Mouse (Mus musculus) midbrain, embryonic 12.5 days (tissue): ENCODE measurements around the gene Rpp14. TPM values are rescaled to one million over a fixed set of nuclear protein-coding genes. Genes with fewer than 3 reads are reported as not detected.

ENCODE experiments used
- ATAC-seq: fragments of 200-750 bp; cut with Nextera tagmentation; 2 replicates; pipeline ENCODE4 v1.8.0; 2017; ENCODE audit warnings: low read depth, moderate TSS enrichment, moderate library complexity; ENCODE audit not compliant: low FRiP score
- H3K27ac ChIP-seq: fragments of 300-500 bp; sonication (generic); replicated peaks from 2 replicates; pipeline ENCODE4 v1.5.1; 2016; ENCODE audit warnings: mild to moderate bottlenecking
- H3K27me3 ChIP-seq: fragments of 300-500 bp; sonication (generic); 2 replicates; pipeline ENCODE4 v1.6.1; 2016; ENCODE audit warnings: mild to moderate bottlenecking
- H3K36me3 ChIP-seq: fragments of 300-500 bp; sonication (generic); 2 replicates; pipeline ENCODE4 v1.6.1; 2016
- H3K4me1 ChIP-seq: fragments of 300-500 bp; sonication (generic); 2 replicates; pipeline ENCODE4 v1.6.1; 2016
- H3K4me2 ChIP-seq: fragments of 300-500 bp; sonication (generic); replicated peaks from 2 replicates; pipeline ENCODE4 v1.6.1; 2016; ENCODE audit warnings: mild to moderate bottlenecking, moderate library complexity
- H3K4me3 ChIP-seq: fragments of 300-500 bp; sonication (generic); 2 replicates; pipeline ENCODE4 v1.5.1; 2016; ENCODE audit warnings: mild to moderate bottlenecking
- H3K9ac ChIP-seq: fragments of 300-500 bp; sonication (generic); replicated peaks from 2 replicates; pipeline ENCODE4 v1.6.1; 2016; ENCODE audit warnings: mild to moderate bottlenecking, moderate library complexity
- H3K9me3 ChIP-seq: fragments of 300-500 bp; sonication (generic); 2 replicates; pipeline ENCODE4 v1.6.1; 2016; ENCODE audit warnings: mild to moderate bottlenecking
- WGBS: fragments of 180-500 bp; shearing (Covaris S2); methylation state at CpG from one replicate; pipeline ENCODE4 v1.1.7; 2016; 5-methylcytosine and 5-hydroxymethylcytosine counted together
- polyA plus RNA-seq: library from polyadenylated mRNA; unstranded; fragments of >200 nt; fragmentation: Nextera tagmentation; extraction: Ambion mirVana; gene quantifications from 2 replicates; pipeline ENCODE4 v1.2.1, GENCODE M21; 2016

Gene Rpp14
- polyA plus RNA-seq, 1 experiment from 2014 or later: 44.9 TPM

DNA sequence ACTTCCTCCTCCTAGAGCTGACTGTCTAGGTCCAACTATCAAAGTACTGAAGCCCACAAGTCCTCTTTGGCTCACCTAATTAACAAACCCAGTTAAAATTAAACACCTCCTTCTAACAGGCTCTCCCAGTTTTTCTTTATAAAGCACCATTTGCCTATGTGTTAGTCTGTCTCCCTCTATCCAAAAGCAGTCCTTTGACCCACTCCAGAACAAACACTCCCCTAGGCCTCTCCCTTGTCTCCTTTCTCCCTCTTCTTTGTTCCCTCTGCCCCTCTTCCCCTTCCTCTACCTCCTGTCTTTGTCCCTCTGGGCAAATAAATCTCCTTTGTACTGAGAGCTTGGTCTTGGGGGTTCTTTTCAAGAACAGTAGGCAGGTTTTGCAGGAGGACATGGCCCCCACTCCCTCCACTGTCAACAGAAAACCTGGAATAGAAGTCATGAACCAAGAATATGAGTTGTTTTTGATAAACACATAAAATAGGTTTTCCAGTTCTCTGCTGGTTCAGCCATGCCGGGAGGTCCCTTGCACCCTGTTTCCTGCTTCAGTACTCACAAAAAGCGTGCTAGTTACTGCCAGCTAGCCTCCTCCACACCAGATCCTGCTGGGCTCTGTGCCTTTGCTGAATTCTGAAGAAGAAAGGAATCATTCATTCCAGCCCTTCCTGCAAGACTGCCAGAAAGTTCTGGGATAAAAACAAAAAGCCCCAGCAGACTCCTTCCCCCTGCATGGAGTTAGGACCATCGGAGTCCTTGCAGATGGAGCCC lies 17.4 kb upstream of the Rpp14 start:
- no peaks in the 10 kb centered on the region for H3K27me3 ChIP-seq
- H3K27ac ChIP-seq: no peak overlapping the region
- no peaks in the 10 kb centered on the region for H3K36me3 ChIP-seq
- H3K4me2 ChIP-seq: no peak overlapping the region
- no peaks in the 10 kb centered on the region for H3K9me3 ChIP-seq
- H3K9ac ChIP-seq: no peak overlapping the region
- no peak for ATAC-seq
- no peak overlapping the region for H3K4me3 ChIP-seq
- H3K4me1 ChIP-seq: peaks cover 11% of the 10 kb centered on the region
- WGBS: 53% methylated on average over 3 of the region's 3 CpGs

DNA sequence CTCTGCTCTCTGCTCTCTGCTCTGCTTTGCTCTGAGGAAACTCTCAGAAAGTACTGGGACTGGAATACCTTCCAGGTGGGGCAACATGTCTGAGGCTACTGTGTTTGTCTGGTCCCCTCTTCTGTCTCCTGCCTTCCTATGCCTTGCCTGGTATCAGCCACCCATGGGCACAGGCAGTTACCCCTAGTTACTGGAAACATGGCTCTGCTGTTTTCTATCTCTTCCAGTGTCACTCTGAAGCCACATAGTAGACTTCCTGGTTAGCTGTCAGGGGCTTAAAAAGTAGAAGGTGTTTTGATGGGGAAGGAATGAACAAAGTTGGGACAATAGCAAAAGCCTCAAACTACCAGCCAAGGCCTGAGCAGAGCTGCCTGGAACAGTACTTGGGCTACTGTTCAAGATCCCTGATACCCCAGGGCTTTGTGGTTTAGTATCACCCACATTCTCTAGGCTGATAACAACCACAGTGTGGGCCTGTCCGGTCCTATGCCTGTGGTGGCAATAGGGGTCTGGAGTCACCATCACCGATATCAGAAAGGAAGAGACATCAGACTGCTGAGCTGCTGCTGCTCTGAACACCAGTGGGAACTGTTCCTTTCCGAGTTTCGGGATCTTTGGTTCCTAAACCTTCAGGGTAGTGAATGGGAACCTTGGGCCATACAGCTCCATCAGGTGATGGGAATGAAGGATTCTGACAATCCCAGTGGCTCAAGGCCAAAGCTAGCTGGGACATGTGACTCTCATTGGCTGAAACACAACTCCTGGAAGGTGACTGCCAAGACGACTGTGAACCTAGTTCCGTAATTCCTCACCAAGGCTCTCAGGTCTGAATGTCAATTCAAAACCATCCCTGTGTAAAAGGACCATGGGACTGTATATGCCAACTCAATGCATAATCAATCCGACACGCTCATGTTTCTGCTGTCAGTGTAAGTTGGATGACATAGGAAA lies 16.1 kb upstream of the Rpp14 start:
- 91% methylated on average over 8 of the region's 8 CpGs for WGBS
- H3K4me3 ChIP-seq: no peak overlapping the region
- H3K9me3 ChIP-seq: no peaks in the 10 kb centered on the region
- peaks cover 11% of the 10 kb centered on the region for H3K4me1 ChIP-seq
- no peaks in the 10 kb centered on the region for H3K36me3 ChIP-seq
- no peaks in the 10 kb centered on the region for H3K27me3 ChIP-seq
- H3K27ac ChIP-seq: no peak overlapping the region
- H3K9ac ChIP-seq: no peak overlapping the region
- no peak overlapping the region for H3K4me2 ChIP-seq
- ATAC-seq: no peak

DNA sequence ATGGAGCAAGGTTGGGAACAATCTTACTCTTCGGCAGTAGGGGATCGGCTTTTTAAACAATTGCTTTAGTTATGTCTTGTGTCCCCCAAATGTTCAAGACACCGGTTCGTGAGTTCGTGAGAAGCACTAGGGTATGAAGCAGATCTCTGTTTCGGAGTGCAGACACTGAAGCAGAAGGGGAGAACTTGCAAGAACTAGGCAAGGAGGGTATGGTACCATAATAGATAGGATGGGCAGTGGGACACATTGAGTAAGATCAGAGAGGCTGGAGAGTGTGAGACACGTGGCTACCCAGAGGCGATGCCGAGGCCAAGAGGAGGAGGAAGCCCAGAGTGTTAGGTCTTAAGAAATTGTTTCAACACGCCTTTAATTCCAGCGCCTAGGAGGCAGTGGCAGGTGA lies 551 bp downstream of the Rpp14 start:
- WGBS: 7% methylated on average over 11 of the region's 11 CpGs
- Histone ChIP-seq H3K27me3 (no peaks in the 10 kb centered on the region), H3K27ac (peak overlapping the region; percentile 88), H3K9ac (peak overlapping the region; percentile 68), H3K9me3 (no peaks in the 10 kb centered on the region), H3K36me3 (peaks cover 21% of the 10 kb centered on the region), H3K4me2 (peak overlapping the region; percentile 84), H3K4me3 (peak overlapping the region; percentile 70), H3K4me1 (peaks cover 12% of the 10 kb centered on the region)
- ATAC-seq: peak; percentile 59

DNA sequence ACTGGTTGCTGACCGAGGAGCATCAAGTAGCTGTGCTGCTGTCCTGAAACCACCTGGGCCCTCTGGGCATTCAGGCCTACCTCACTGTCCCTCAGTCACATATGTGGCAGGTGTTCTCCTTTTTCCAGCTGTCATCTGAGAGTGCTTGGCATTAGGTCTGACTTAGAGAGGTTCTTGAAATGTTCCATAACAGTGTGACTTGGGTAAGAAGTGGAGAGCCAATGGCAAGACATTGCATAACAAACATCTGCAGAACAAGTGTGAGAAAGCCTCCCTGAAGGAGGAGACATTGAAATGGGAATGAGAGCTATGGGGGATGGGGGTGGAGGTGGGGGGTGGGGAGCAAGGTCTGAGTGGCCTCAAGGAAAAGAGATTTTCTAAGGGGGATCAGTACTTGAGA lies 2.8 kb downstream of the Rpp14 start:
- H3K9ac ChIP-seq: no peak overlapping the region
- H3K27me3 ChIP-seq: no peaks in the 10 kb centered on the region
- no peaks in the 10 kb centered on the region for H3K9me3 ChIP-seq
- H3K4me2 ChIP-seq: no peak overlapping the region
- peaks cover 33% of the 10 kb centered on the region for H3K36me3 ChIP-seq
- H3K4me1 ChIP-seq: peaks cover 12% of the 10 kb centered on the region
- no peak overlapping the region for H3K4me3 ChIP-seq
- 90% methylated on average over 1 of the region's 1 CpGs for WGBS
- ATAC-seq: no peak
- H3K27ac ChIP-seq: no peak overlapping the region

DNA sequence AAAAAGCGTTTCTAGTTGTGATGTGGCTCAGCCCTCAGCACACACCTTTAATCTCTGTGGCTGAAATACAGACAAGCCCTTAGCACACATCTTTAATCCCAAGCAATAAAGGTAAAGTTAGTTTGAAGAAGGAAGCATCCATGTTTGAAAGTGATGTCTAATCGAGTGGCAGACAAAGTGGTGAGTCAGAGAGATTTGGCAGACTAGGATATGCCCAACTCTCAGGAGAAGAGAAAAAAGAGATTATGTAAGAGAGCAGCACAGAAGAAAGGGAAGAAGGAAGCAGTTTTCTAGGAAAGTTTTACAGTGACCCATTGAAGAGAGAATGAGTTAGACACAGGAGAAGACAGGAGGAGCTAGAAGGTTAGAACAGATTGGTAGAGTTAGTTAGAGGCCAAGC lies 8.8 kb downstream of the Rpp14 start:
- WGBS: 93% methylated on average over 2 of the region's 2 CpGs
- Histone ChIP-seq H3K36me3 (peaks cover 55% of the 10 kb centered on the region), H3K4me3 (no peak overlapping the region), H3K4me1 (no peaks in the 10 kb centered on the region), H3K27ac (no peak overlapping the region), H3K9me3 (no peaks in the 10 kb centered on the region), H3K27me3 (no peaks in the 10 kb centered on the region), H3K4me2 (no peak overlapping the region), H3K9ac (no peak overlapping the region)
- no peak for ATAC-seq

DNA sequence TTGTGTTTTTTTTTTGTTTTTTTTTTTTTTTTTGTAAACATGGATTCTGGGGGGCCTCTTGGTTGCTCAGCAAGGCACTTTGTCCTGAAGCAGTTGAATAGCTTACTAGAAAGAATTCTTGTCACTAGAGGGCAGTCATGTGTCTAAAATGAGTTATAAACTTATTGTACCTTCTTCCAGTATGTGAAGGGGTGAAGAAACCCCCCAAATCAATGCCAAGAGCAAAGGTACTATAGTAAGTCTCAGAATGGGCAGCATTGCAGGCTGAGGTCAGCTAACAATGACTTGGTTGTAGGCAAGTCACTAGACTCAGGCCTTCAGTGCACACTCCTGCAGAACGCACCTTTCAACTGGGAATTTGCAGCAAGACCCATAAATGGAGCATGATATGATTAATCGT lies 12.4 kb downstream of the Rpp14 start:
- Histone ChIP-seq H3K27me3 (no peaks in the 10 kb centered on the region), H3K9me3 (no peaks in the 10 kb centered on the region), H3K27ac (no peak overlapping the region), H3K36me3 (peaks cover 33% of the 10 kb centered on the region), H3K4me1 (peaks cover under 1% of the 10 kb centered on the region; the same call in 1 of the 2 replicates), H3K9ac (no peak overlapping the region), H3K4me3 (no peak overlapping the region), H3K4me2 (no peak overlapping the region)
- WGBS: 92% methylated on average over 2 of the region's 2 CpGs
- ATAC-seq: no peak; the same call in 1 of the 2 replicates

DNA sequence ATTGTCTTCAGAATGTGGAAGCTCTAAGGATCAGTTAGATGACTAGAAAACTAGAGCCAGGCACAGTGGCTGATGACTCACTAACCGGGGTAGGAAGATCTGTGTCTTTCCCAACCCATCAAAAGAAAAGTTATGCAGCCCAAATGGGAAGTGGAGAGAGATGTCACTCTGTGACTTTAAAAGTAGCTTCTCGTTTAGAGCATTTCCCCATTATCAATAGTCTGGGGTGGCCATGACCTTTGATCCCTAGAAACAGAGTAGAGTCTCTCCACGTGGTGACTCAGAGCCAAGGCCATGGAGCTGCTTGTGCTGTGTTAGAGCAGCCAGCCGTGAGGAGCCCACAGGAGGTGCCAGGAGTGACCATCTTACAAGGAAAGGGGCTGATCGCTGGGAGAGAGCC lies 13.3 kb downstream of the Rpp14 start:
- 53% methylated on average over 5 of the region's 5 CpGs for WGBS
- no peak for ATAC-seq
- no peak overlapping the region for H3K4me2 ChIP-seq

DNA sequence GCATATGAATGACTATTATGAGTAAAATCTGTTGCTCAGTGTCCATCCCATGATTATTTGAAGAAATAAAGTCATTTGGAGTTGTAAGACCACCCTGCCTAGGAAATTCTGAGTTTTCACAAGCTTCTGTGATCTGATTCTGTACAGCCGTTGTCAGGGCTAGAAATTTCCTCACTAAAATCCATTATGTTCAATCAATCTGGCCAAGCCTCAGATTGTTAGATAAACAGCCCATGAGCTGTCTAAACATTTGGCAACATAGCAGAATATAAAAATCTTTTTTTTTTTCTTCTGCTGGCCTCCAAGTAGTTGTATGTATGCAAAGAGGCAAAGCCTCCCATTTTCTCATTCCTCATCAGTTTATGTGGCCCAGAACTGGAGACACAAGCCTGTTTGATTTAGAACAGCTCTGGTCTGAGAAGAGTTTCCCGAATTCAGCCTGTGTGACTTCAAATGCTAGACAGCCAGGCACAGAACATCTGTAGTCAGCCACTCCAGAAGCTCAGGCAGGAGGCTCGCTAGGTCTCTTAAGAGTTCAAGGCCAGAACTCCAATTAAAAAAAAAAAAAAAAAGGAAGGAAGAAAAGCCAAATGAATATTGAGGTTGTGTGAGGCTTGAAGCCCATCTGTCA lies 14.9 kb downstream of the Rpp14 start:
- no peak overlapping the region for H3K27ac ChIP-seq
- 75% methylated on average over 3 of the region's 3 CpGs for WGBS
- no peak for ATAC-seq

More for the DNA sequence above, 13.3 kb downstream of the Rpp14 start:
- no peaks in the 10 kb centered on the region for H3K27me3 ChIP-seq
- H3K9me3 ChIP-seq: no peaks in the 10 kb centered on the region
- H3K9ac ChIP-seq: no peak overlapping the region
- peaks cover 4% of the 10 kb centered on the region; the same call in 1 of the 2 replicates for H3K4me1 ChIP-seq
- H3K4me3 ChIP-seq: no peak overlapping the region
- no peak overlapping the region for H3K27ac ChIP-seq
- H3K36me3 ChIP-seq: peaks cover 28% of the 10 kb centered on the region

DNA sequence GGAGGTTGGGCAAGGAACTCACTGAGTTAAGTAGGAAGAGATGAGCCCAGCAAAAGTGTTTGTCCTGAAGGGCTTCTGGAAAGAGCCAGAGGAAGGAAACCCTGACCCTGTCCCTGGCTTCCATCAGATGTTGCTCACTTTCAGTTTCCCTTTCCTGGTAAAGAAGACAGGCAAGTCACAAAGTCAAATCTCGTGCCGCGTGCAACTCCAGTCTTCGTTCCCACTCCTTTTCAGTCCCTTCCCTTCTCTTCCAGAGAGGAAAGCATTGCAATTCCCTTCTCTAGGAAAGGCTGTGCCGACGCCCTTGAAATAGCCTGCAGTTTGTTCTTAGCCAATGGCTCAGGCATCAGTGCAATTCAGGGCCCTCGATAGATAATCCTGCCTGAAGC lies 15.4 kb downstream of the Rpp14 start:
- 82% methylated on average over 7 of the region's 7 CpGs for WGBS
- no peak overlapping the region for H3K4me3 ChIP-seq
- H3K27ac ChIP-seq: no peak overlapping the region
- no peak overlapping the region for H3K9ac ChIP-seq
- H3K36me3 ChIP-seq: peaks cover 7% of the 10 kb centered on the region; the same call in 1 of the 2 replicates
- H3K27me3 ChIP-seq: no peaks in the 10 kb centered on the region
- H3K4me1 ChIP-seq: peaks cover 12% of the 10 kb centered on the region
- no peak overlapping the region for H3K4me2 ChIP-seq
- H3K9me3 ChIP-seq: no peaks in the 10 kb centered on the region
- ATAC-seq: no peak

More for the DNA sequence above, 14.9 kb downstream of the Rpp14 start:
- peaks cover 12% of the 10 kb centered on the region for H3K4me1 ChIP-seq
- H3K36me3 ChIP-seq: peaks cover 12% of the 10 kb centered on the region
- H3K9me3 ChIP-seq: no peaks in the 10 kb centered on the region
- H3K4me2 ChIP-seq: no peak overlapping the region
- no peak overlapping the region for H3K9ac ChIP-seq
- H3K4me3 ChIP-seq: no peak overlapping the region
- H3K27me3 ChIP-seq: no peaks in the 10 kb centered on the region

DNA sequence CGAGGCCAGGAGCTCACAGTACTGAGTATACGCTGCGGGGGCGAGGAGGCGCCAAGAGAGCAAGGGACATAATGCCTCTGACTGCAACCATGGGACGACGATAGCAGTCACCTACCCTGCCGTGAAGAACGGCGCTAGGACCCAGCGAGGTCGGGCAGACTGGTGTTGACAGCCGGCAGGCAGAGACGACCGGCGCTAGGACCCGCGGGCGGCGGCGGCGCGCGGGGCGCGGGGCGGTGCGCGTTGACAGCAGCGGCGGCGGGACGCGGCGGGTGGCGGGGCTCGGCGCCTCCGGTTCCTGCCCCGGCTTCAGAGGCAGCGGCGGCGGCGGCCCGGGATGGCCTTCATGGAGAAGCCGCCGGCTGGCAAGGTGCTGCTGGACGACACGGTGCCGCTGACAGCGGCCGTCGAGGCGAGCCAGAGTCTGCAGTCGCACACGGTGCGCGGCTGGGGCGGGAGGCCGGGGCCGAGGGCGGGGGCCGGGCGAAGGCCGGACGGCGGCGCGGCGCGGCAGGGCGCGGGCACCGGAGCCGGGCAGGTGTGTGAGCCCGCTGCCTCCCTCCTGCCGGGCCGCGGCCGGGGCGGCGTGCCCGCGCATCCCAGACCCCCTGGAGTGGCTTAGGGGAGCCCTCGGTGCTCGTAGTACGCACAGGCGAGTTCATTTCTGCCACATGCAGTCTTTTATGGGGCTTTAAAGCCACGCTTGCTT lies 18.0 kb downstream of the Rpp14 start, which contains the start of gene Pxk:
Gene Pxk, plus strand, starts transcription at position 234 of the 709 bp plus-strand sequence.
- H3K4me1 ChIP-seq: peaks cover 14% of the 10 kb centered on the region
- peak within 1 kb of the TSS; percentile 76 for H3K4me3 ChIP-seq
- peak; percentile 94 for ATAC-seq
- no peaks in the 10 kb centered on the region for H3K9me3 ChIP-seq
- no peaks in the 10 kb centered on the region for H3K27me3 ChIP-seq
- peak within 1 kb of the TSS; percentile 52 for H3K4me2 ChIP-seq
- no peaks in the 10 kb centered on the region for H3K36me3 ChIP-seq
- under 1% methylated on average over 53 of the region's 89 CpGs for WGBS
- peak within 1 kb of the TSS; percentile 57 for H3K27ac ChIP-seq
- H3K9ac ChIP-seq: peak within 1 kb of the TSS; percentile 82

DNA sequence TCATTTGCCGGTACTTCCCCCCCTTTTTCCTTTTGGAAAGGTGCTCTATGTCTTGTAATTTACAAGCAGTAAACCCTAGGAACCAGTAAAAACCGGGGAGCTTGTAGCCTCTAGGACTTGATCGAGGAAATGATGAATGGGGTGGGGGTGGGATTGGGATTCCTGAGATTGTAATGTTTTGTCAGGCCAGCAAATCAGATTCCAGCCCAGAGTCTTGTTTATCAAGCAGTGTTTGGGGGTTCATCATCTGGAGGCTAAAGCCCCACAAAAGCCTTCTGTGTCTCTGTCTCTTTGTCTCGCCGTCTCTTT lies 18.5 kb downstream of the Rpp14 start:
- WGBS: 1% methylated on average over 5 of the region's 5 CpGs
- Histone ChIP-seq H3K27ac (peak overlapping the region; percentile 57; the same call in 1 of the 2 replicates), H3K9me3 (no peaks in the 10 kb centered on the region), H3K4me3 (peak overlapping the region; percentile 76), H3K36me3 (no peaks in the 10 kb centered on the region), H3K4me2 (peak overlapping the region; percentile 52), H3K27me3 (no peaks in the 10 kb centered on the region), H3K4me1 (peaks cover 15% of the 10 kb centered on the region), H3K9ac (peak overlapping the region; percentile 82)
- peak; percentile 30 for ATAC-seq
